Mouse (Mus musculus): Measurements from ENCODE around the gene Gpr153. TPM values are rescaled to one million over a fixed set of nuclear protein-coding genes. Genes with fewer than 3 reads are reported as not detected.

The Gpr153 gene
- polyA plus RNA-seq, 1 experiment from 2014 or later, result not detected

DNA sequence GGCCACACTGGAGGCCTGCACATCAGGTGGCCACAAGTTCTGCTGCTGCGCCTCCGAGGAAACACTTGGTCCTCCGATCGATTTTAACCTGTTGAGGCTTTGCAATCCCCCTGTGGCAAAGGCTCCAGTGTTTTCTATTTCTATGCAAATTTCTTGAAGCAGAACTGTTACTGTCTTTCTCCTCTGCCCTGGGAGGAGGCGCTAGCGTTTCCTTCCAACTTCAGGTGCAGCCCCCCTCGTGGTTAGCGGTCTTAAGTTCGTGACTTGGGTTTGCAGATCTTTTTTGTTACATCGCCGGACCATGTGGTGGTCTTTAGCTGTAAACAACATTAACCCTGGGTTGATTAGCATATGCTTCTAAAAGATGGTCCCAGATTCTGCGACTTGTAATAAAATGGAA is 59.6 kb downstream of the Gpr153 start:
- Histone ChIP-seq H3K79me2 (ENCODE audit: inconsistent target) (peaks cover 24% of the 10 kb centered on the region), H3K4me3 (ENCODE audit: inconsistent target) (no peak overlapping the region), H3K27ac (no peak overlapping the region), H3K36me3 (ENCODE audit: inconsistent target) (peaks cover 58% of the 10 kb centered on the region; the same call in 1 of the 2 replicates)
- WGBS (ENCODE audit: missing documents), result 95% methylated on average over 8 of the region's 12 CpGs

Other genes with a start within 250 kb of the Gpr153 start
- gene Zbtb48, start 246.6 kb upstream of the Gpr153 start, polyA plus RNA-seq (2018), result 3.5 to 5.0 TPM (median 4.8 TPM) in 3 replicates
- gene Tas1r1, start 235.7 kb upstream of the Gpr153 start, polyA plus RNA-seq (2018), result not detected in 3 replicates
- 12.0 to 24.1 TPM (median 14.8 TPM) in 3 replicates for gene Nol9, start 234.9 kb upstream of the Gpr153 start, polyA plus RNA-seq (2018)
- 1.00 to 1.5 TPM (median 1.1 TPM) in 3 replicates for gene Plekhg5, start 201.7 kb upstream of the Gpr153 start, polyA plus RNA-seq (2018)
- gene Tnfrsf25, start 158.3 kb upstream of the Gpr153 start, polyA plus RNA-seq (2018), result 0.11 TPM in 1 of 3 replicates, not detected in the others
- gene Espn, start 121.9 kb upstream of the Gpr153 start, polyA plus RNA-seq (2018), result 0.34 to 0.42 TPM (median 0.34 TPM) in 3 replicates
- gene Hes2, start 115.4 kb upstream of the Gpr153 start, polyA plus RNA-seq (2018), result 0.10 TPM in 1 of 3 replicates, not detected in the others
- 18.0 to 35.3 TPM (median 23.7 TPM) in 3 replicates for gene Acot7, start 96.1 kb upstream of the Gpr153 start, polyA plus RNA-seq (2018)
- gene Hes3, start 17.4 kb downstream of the Gpr153 start, polyA plus RNA-seq (2018), result not detected in 3 replicates
- gene Icmt, start 23.0 kb downstream of the Gpr153 start, polyA plus RNA-seq (2018), result 7.9 to 19.2 TPM (median 17.9 TPM) in 3 replicates
- gene Rnf207, start 44.8 kb downstream of the Gpr153 start, polyA plus RNA-seq (2018), result not detected in 3 replicates
- gene Rpl22, start 51.5 kb downstream of the Gpr153 start, polyA plus RNA-seq (2018), result 548 to 903 TPM (median 773 TPM) in 3 replicates
- gene Chd5, start 64.4 kb downstream of the Gpr153 start, polyA plus RNA-seq (2018), result 0.03 to 0.06 TPM (median 0.06 TPM) in 3 replicates
- gene Nphp4, start 202.5 kb downstream of the Gpr153 start, polyA plus RNA-seq (2018), result 0.18 to 0.72 TPM (median 0.33 TPM) in 3 replicates
- 42.9 to 182 TPM (median 93.6 TPM) in 3 replicates for gene Kcnab2, start 203.6 kb downstream of the Gpr153 start, polyA plus RNA-seq (2018)